Mouse (Mus musculus): ENCODE measurements around the gene Spag5.
"Not testable (repeated sequence)": the region's sequence is repeated elsewhere in the genome, so short reads cannot be mapped to it uniquely, and the experiment has no call there.

The Spag5 gene

DNA sequence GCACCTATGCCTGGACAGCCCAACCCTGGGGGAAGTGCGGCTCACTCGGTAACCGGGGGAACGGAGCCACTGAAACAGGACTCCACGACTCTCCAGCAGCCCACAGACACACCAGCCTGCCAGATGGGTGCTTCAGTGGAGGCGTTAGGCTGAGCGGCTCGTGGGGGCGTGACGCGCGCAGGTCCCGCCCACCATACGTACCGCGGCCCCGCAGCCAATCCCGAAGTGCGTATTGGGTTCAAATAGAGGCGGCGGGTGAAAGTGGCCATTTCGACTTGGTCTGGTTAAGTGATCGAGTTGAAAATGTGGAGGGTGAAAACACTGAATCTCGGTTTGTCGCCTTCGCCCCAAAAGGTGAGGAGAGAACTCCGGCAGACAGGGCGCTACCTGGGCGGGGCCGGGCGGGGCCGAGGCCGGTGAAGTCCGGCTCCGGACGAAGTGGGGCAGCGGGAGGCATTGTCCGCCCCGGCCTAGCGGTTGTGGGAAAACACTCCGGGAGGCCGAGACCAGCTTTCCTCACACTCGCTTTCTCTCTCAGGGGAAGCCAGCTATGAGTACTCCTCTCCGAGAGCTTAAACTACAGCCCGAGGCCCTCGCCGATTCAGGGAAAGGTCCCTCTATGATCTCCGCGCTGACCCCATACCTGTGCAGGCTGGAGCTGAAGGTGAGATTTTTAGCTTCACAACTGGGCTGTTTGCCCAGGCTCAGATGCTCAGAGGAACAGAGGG is at the start of gene Spag5:
Gene Spag5, plus strand, starts transcription at position 173 of the 728 bp plus-strand sequence.
- peak; percentile 92 for DNase-seq

DNA sequence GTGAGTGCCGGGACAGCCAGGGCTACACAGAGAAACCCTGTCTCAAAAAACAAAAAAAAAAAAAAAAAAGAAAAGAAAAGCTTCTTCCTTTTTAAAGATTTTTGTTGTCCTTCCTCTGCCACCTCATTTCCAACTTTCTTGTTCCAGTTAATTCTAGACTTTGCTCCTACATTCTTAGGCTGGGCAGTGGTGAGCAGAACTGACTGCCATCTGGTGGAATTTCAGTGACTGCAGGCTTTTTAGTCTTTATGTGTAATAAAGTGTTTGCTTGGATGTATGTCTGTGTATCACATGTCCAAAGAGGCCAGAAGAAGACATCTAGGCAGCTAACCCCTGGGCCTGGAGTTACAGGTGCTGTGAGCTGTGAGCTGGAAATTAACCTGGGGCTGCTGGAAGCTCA is 44.7 kb upstream of the Spag5 start:
- no peak for DNase-seq

DNA sequence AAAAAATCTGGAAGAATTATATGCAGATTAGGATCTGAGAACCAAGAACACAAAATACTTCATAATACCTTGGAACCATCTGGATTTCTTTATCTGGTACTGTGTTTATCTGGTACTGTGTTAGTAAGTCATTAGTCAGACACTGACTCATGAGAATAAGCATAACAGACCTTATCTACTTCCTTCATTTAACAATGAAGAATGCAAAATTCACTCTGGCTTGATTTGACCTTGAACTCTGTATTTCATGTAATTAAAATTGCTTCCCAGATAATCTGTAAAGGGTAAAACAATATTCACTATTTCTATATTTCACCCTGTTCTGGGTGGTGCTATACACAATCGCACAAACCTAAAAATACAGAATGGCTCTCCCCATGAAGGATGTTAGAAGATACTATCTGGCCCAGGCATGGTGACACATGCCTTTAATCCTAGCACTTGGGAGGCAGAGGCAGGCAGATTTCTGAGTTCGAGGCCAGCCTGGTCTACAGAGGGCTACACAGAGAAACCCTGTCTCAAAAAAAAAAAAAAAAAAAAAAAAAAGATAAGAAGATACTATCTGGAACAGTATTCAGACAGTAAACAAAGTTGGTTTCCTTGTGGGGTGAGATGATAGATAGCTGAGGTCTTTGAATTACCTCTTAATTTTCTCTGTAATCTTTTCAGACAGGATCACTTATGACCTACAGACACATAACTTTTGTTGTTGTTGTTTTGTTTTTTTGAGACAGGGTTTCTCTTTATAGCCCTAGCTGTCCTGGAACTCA is 40.7 kb upstream of the Spag5 start:
- no peak for DNase-seq

DNA sequence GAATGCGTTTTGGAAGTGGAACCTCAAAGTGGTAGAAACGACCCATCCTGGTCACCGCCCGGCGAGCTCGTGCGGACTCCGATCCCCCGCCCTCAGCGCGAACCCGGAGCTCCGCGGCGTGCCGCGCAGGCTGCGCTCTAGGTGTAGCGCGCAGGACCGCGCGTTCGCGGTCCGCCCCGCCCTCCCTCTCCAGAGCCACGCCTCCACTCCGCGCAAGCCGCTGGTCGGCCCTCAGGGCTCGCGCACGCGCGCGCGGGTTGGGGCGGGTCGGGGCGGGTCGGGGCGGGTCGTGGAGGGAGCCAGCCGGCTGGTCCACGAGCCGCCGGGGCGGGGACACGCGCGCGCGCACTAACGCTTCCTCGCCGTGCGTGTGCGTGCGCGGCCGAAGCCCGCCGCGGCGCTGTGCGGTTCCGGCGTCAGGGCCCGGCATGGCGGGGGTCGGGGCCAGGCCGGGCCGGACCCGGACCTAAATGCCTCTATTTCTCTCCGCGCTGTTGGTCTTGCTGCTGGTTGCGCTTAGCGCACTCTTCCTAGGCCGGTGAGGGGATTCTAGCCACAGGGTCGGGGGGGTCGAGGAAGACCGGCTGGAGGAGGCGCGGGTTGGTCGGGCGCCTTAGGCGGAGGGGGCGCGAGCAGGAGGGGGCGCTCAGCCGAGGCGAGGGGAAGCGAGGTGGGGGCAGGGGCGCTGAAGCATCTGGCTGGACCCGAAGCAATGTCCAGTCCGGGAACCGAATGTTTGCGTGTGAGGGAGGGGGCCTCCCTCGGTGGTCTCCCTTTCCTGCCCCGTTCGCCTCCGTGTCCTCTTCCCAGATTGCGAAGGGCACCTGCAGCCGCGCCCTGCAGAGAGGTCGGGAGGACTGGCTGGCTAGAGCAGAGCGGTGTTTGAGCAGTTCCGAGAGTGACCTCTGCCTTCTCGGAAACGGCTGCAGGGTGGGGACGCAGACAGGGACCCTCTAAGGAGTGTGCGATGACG is 39.7 kb upstream of the Spag5 start, which contains the start of gene 2610507B11Rik:
Gene 2610507B11Rik, plus strand, starts transcription at position 373 of the 973 bp plus-strand sequence.
- peak; percentile 92 for DNase-seq

DNA sequence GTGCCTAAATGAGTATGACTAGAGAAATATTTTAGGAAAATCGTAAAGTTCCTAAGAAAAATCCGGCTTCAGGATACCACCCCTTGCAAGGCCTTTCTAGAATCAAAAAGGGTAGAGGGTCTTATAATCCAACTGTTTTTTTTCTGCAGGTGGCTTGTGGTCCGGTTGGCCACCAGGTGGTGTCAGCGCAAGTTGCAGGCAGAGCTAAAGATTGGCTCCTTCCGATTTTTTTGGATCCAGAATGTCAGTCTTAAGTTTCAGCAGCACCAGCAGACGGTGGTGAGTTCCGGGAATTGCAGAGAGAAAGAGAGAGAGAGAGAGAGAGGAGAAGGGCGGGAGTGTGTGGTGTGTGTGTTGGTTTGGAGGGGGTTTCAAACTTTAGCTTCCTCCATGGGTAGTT is 38.8 kb upstream of the Spag5 start:
- peak; percentile 18 for DNase-seq

DNA sequence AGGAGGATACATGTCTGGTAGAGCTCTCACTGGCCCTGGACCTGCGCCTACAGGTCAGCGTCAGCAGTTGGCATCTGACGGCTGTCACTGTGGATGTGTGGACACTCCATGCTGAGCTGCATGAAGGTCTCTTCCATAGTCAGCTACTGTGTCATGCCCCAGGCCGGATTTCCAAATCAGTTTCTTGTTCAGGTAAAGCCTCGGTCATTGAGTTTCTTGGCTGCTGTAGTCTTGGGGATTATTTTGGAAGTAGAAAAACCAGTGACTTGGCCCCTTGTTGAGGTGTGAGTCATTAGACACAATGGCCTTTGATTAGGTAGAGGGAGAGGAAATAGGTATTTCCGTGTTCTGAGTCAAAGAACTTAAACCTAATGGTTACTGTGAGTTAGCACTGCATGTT is 35.8 kb upstream of the Spag5 start:
- no peak for DNase-seq

DNA sequence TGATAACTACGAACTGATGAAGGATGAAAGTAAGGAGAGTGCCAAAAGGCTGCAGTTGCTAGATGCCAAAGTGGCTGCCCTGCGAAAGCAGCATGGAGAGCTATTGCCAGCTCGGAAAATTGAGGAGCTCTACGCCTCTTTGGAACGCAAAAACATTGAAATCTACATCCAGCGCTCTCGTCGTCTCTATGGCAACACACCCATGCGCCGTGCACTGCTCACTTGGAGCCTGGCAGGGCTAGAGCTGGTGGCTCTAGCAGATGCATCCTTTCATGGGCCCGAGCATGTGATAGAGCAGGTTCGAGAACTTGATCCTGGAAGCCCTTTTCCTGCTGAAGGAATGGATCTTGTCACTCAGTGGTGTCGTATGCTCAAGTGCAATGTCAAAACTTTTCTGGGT is 29.3 kb upstream of the Spag5 start:
- peak; percentile 68 for DNase-seq

DNA sequence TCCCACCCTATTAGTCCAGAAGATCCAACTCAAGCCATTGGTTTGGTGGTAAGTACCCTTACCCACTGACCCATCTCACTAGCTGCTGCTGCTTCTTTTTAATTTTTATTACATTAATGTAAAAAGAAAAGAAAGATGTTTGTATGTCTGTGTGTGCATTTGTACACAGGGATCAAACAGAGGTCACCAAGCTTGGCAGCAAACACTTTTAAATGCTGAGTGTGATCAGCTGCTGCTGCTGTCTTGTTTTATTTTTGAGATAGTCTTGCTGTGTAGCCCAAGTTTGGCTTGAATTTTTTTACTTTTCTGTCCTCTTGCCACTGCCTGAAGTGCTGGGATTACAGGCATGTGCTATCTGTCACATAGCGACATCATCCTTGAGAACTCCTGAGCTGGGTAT is 25.7 kb upstream of the Spag5 start:
- no peak for DNase-seq

DNA sequence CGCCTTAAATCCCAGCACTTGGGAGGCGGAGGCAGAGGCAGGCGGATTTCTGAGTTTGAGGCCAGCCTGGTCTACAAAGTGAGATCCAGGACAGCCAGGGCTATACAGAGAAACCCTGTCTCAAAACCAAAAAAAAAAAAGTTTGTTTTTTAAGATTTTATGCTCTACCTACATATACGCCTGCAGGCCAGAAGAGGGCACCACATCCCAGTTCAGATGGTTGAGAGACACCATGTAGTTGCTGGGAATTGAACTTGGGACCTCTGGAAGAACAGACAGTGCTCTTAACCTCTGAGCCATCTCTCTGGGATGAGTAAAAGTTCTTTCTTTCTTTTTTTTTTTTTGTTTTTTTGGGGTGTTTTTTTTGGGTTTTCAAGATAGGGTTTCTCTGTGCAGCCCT is 25.2 kb upstream of the Spag5 start:
- DNase-seq: not testable (repeated sequence)

DNA sequence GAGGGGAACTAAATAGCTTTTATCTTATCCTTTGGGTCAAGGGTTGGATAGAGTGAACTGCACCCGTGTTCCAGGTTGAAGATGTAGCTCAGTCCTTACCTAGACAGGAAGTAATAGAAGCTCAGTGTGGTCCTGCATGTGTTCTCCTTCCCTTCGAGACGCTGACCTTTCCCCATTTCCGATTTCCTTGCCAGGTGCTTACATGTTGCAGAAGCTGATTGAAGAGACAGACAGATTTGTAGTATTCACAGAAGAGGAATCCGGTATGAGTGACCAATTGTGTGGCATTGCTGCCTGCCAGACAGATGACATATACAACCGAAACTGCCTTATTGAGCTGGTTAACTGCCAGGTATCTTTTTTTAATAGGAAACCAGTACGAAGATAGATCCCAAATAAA is 22.5 kb upstream of the Spag5 start:
- DNase-seq: no peak

DNA sequence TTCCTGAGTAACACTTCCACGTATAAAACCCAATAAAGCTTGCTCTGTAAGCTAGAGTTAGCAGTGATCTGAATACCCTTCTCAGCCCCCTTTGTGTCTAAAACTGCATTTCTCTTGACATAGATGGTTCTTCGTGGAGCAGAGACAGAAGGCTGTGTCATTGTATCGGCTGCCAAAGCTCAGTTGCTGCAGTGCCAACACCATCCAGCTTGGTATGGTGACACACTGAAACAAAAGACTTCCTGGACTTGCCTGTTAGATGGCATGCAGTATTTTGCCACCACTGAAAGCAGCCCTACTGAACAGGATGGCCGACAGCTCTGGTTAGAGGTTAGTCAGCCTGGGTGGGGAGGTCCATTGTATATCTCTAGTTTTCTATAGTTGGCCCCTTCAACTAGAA is 21.7 kb upstream of the Spag5 start:
- no peak for DNase-seq

DNA sequence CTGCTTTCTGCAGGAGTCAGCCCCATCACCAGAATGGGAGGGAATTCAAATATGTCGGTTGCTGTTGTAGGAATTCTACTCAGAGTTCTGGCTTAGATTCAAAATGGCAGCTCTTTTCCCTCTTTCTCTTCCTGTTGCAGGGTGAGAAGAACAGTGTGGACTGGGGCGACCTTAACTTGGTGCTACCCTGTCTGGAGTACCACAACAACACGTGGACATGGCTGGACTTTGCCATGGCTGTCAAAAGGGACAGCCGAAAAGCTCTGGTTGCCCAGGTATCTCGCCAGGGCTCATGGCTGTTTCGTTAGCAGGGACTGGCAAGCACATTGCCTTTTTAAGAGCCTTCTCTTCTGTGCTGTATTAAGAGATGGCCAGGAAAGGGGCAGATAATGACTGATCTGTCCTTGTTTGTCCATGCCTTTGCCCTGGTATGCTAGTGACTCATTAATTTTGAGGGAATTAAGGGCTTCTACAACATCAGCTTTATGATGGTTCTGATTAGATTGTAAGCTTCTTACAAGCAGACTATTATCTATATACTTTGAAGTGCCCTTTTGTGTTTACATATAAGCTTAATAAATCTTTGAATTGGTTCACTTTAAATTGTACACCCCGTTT is 12.1 kb upstream of the Spag5 start:
- no peak for DNase-seq

DNA sequence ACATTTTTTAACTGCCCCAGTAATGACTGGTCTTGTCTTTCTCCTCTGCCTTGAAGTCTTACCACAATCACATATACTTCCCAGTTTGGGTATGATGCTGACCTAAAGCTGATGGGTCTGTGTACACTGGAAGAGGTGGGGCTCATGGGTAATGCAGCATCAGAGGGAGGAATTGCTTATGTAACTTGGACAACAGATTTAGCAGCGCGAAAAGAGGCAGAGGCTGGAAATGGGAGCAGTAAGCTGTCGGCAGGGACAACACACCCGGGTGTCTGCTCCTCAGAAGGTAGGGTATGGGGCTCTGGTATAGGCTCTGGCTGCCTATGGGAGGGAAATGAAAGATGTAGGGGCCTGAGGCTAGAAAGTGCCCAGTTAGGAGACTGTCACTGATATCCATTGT is 10.7 kb upstream of the Spag5 start, which contains the start of gene BC030499:
Gene BC030499, plus strand, starts transcription at position 188 of the 400 bp plus-strand sequence.
- peak; percentile 46 for DNase-seq

DNA sequence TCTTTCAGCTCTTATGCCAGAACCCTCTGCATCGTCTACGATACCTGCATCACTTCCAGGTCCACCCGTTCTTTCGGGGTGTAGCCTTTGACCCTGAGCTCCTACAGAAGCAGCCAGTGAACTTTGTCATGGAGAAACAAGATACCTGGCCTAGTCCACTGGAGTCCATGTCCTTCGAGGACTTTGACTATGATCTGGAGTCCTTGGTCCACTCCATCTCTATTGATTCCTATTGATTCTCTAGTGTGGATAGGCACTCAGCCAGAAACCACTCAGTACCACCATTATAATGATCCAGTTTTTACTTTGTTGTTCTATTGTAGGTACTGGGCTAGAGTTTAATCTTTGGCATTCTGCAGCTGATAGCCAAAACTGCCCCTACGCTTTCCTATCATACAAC is 6.7 kb upstream of the Spag5 start:
- no peak for DNase-seq

DNA sequence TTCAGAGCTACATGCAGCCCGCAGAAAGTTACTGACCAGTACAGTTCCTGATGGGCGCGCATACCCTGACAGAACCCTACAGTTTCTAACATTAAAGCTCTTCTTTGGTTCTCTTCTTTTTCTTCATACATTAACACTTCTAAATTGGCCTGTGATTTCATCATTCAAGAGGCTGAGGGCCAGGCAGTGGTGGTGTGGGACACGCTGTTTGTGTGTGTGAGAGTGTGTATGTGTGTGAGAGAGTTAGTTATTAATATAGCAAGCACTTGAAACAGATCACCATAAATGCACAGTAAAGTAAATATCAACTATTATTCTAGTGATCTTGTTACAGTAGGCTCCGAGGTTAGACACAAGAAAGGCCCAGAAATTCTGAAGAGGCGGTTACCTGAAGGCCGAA is 412 bp upstream of the Spag5 start:
- DNase-seq: no peak

DNA sequence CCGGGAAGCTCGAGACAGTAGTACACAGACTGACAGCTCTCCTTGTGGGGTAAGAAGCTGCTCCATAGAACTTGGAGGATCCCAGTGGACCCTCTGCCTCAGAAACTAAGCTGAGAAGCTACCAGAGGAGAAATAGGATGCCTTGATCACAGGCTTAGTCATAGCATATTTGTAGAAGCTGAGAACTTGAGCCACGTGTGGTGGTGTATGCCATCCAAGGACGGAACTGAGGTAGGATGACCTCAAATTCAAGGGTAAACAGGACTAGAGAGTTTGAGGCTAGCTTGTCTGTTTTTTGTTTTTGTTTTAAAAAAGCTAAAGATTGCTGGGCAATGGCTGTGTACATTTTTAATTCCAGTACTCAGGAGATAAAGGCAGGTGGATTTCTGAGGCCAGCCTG is 3.9 kb downstream of the Spag5 start:
- DNase-seq: no peak

DNA sequence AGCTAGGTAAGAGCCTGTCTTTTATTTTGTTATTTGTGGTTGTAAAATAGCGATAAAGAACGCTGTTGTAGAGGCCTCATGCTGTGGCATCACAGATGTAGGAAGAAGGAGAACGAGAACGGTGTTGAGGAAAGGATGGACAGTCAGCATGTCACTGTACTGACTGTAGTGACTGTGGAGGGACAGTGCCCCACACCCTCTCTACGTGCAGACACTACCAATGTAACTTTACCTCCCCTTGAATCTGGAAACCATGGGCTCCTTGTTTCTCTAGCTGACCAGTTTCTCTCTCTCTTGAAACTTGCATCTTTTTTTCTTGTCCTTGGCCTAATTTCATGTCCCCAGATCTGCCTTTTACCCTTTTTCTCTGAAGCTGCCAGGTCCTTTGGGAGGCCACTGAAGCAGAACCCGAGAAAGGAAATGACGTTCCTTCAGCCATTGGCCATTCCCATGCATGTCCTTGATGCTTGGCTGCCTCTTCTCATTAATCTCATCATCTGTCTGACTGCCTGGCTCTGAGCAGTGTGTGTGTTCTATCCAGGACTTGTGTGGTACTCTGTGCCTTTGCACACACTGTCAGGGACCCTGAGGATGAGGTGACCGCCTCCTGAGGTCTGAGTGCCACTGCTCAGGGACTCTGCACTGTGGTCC is 9.7 kb downstream of the Spag5 start:
- no peak for DNase-seq

DNA sequence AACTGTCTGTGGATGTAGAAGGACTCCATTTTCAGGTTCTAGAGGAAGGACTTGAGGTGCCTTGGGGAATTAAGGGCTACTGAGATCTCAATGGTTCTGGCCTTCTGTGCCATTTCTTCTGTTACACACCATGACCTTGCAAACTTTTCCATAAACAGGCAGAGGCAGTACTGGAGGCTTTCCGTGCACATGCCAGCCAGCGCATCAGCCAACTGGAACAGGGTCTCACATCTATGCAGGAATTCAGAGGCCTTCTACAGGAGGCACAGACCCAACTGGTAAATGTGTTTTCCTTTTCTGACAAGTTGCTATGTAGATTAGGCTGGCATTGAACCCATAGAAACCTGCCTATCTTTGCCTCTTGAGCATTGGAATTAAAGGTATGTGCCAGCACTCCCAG is 12.3 kb downstream of the Spag5 start:
- no peak for DNase-seq

DNA sequence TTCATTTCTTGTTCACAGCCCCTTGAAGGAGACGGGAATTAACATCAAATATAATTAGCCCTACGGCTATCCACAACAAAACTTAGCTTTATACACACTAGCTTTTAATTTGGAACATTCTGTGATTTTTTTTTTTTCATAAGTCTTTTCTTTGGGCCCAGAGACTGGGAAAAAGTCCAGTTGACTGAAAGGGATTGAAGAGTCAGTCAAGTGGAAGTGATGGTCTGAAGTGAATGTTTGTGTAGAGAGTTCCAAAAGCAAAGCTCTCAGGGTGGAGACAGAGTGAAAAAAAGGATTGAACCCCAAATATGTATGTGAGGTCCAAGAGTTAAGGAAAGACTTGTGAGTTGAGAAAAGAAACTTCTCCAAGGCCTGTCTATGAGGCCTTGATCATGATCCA is 17.1 kb downstream of the Spag5 start:
- DNase-seq: no peak

DNA sequence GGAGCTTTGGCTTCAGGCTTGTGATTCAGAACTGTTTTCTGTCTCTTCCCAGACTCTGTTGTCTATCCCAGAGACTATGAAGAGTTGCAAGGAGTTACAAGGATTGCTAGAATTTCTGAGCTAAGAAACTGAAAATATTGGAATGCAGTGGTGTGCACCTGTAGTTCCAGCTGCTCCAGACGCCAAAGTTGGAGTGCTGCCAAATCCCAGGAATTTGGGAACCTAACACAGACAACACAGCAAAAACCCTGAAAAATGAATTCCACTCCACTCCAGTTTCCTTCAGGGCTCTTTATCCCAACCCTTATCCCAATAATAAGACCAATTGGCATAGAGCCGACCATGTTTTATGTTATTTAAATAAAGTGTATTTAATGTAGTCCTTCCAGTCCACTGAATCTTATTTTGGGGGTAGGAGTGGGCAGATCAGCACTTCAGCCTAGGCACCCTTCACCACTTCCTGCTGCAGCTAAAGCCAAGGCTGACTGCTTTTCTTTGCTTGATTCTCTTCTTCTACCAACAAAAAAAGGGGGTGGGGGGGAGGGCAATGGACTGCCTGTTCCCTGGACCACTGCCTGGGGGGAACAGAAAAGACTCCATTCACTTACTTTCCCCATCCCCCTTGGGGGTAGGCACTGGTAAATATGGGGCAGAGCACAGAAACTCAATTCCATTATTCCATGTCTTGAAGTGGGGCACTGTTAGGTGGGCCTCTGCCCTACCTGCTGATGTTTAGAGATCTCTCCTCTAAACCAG is 20.9 kb downstream of the Spag5 start:
- DNase-seq: no peak

DNA sequence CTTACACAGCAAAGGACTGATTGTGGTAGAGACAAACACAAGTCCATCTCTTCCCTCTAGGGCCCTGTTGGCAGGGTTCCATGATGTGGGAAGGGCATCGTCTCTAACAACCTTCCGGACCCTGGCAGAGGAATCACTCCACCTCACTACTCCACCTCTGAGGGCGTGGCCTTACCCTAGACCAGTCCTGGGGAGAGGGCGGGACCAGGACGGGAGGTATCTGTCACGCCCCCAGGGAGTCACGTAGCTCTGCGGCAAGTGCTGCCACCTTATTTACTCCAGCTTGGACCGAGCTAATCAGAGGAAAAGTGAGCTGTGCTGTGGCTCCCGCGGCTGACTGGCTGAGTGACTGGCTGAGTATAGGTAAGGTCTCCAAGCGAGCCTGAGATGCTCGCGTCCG is 21.5 kb downstream of the Spag5 start, which contains the start of gene Aldoc:
Gene Aldoc, plus strand, starts transcription at position 109 of the 400 bp plus-strand sequence.
- peak; percentile 76 for DNase-seq
